Mouse (Mus musculus) liver, embryonic 14.5 days (tissue): Measurements from ENCODE around the gene Ank2. TPM values are rescaled to one million over a fixed set of nuclear protein-coding genes. Genes with fewer than 3 reads are reported as not detected.
"Not testable (repeated sequence)": the region's sequence is repeated elsewhere in the genome, so short reads cannot be mapped to it uniquely, and the experiment has no call there.

Source experiments
- ATAC-seq: fragments of 200-750 bp; cut with Nextera tagmentation; 2 replicates; pipeline ENCODE4 v1.8.0; 2017; ENCODE audit warnings: moderate number of reproducible peaks, mild to moderate bottlenecking, moderate library complexity; ENCODE audit not compliant: insufficient read depth
- DNase-seq, 3 experiments: peaks; one replicate each; pipeline ENCODE4 v3.0.0-alpha.2; 2012 to 2013; ENCODE audit warnings: low read depth in 3 of 3, low spot score in 3 of 3
- H3K27ac ChIP-seq: fragments of 300-500 bp; sonication (generic); 2 replicates; pipeline ENCODE4 v1.5.1; 2014; ENCODE audit warnings: moderate library complexity, mild to moderate bottlenecking, control low read depth, inconsistent platforms
- H3K27me3 ChIP-seq: fragments of 300-500 bp; sonication (generic); 2 replicates; pipeline ENCODE4 v1.6.1; 2014; ENCODE audit warnings: mild to moderate bottlenecking, low read length, moderate library complexity; ENCODE audit not compliant: control insufficient read depth, insufficient read depth
- H3K36me3 ChIP-seq: fragments of 300-500 bp; sonication (generic); replicated peaks from 2 replicates; pipeline ENCODE4 v1.6.1; 2014; ENCODE audit warnings: low read depth; ENCODE audit not compliant: control insufficient read depth, insufficient read depth
- H3K4me1 ChIP-seq, 2 experiments: fragments of 200-500 bp in 1 of 2; fragments of 300-500 bp in 1 of 2; sonication (generic) in 1 of 2; replicated peaks; 2 replicates each; pipeline ENCODE4 v1.6.1; 2012 to 2014; ENCODE audit warnings: antibody characterized with exemption in 1 of 2, inconsistent platforms in 1 of 2, low read length in 1 of 2; ENCODE audit not compliant: control insufficient read depth in 2 of 2, insufficient read depth in 2 of 2
- H3K4me2 ChIP-seq: fragments of 300-500 bp; sonication (generic); 2 replicates; pipeline ENCODE4 v1.6.1; 2014; ENCODE audit warnings: low read depth, mild to moderate bottlenecking, control low read depth, moderate library complexity
- H3K4me3 ChIP-seq, 2 experiments: fragments of 200-500 bp in 1 of 2; fragments of 300-500 bp in 1 of 2; sonication (generic) in 1 of 2; 2 replicates each; pipeline ENCODE4 v1.5.1; 2012 to 2014; ENCODE audit warnings: low read depth in 2 of 2, low read length in 2 of 2, mild to moderate bottlenecking in 2 of 2, control low read depth in 1 of 2, inconsistent platforms in 1 of 2, moderate library complexity in 1 of 2; ENCODE audit not compliant: insufficient read depth in 1 of 2
- H3K9ac ChIP-seq: fragments of 300-500 bp; sonication (generic); replicated peaks from 2 replicates; pipeline ENCODE4 v1.6.1; 2014; ENCODE audit warnings: mild to moderate bottlenecking, control low read depth, moderate library complexity
- H3K9me3 ChIP-seq: fragments of 300-500 bp; sonication (generic); 2 replicates; pipeline ENCODE4 v1.6.1; 2016; ENCODE audit warnings: low read length, mixed read lengths; ENCODE audit not compliant: control insufficient read depth
- CTCF ChIP-seq: IDR thresholded peaks from 2 replicates; pipeline ENCODE4 v1.5.1; 2016; ENCODE audit warnings: antibody characterized with exemption, low read depth, control low read depth
- EP300 ChIP-seq: IDR thresholded peaks from 2 replicates; pipeline ENCODE4 v1.6.1; 2016; ENCODE audit warnings: antibody characterized with exemption, low read depth
- WGBS: fragments of 180-500 bp; shearing (Covaris S2); extraction: QIAGEN DNeasy Blood & Tissue Kit; methylation state at CpG from one replicate; pipeline ENCODE4 v1.1.7; 2014; ENCODE audit not compliant: insufficient replicate concordance; 5-methylcytosine and 5-hydroxymethylcytosine counted together
- polyA plus RNA-seq, 2 experiments: library from polyadenylated mRNA; depleted of rRNA in 1 of 2; stranded (reverse) in 1 of 2; unstranded in 1 of 2; fragments of >200 nt; fragmentation: Nextera tagmentation in 1 of 2; extraction: Ambion mirVana in 1 of 2; gene quantifications; 2 replicates each; pipeline versions ENCODE4 v1.2.1 to v1.2.3; 2012 to 2014

Ank2 gene
- polyA plus RNA-seq, 2 experiments, result 4.8 to 5.2 TPM

- no peak overlapping the region for H3K4me3 ChIP-seq
- H3K9me3 ChIP-seq, result no peaks in the 10 kb centered on the region
- H3K4me1 ChIP-seq, result no peaks in the 10 kb centered on the region
- no peak overlapping the region for H3K9ac ChIP-seq
- no peaks in the 10 kb centered on the region for H3K27me3 ChIP-seq
- ATAC-seq (no peak), DNase-seq (no peak)
- TF ChIP-seq EP300 (no peak), CTCF (no peak)
- H3K4me2 ChIP-seq, result no peak overlapping the region
- H3K36me3 ChIP-seq, result no peaks in the 10 kb centered on the region
- H3K27ac ChIP-seq, result no peak overlapping the region
- 75% methylated on average over 7 of the region's 7 CpGs for WGBS
Observed at GRCm38 (mm10) chr3:127487302-127487701, 11.8 kb downstream of the Ank2 start.

GRCm38 (mm10) chr3:127485174-127485573 is 14.0 kb downstream of the Ank2 start:
- TF ChIP-seq CTCF (no peak), EP300 (no peak)
- H3K4me2 ChIP-seq, result no peak overlapping the region
- no peak for DNase-seq
- H3K27ac ChIP-seq, result no peak overlapping the region
- H3K9ac ChIP-seq, result no peak overlapping the region
- ATAC-seq, result no peak
- 68% methylated on average over 10 of the region's 10 CpGs for WGBS
- H3K9me3 ChIP-seq, result no peaks in the 10 kb centered on the region
- H3K27me3 ChIP-seq, result no peaks in the 10 kb centered on the region
- H3K4me1 ChIP-seq, result no peaks in the 10 kb centered on the region
- no peaks in the 10 kb centered on the region for H3K36me3 ChIP-seq
- no peak overlapping the region for H3K4me3 ChIP-seq

DNA sequence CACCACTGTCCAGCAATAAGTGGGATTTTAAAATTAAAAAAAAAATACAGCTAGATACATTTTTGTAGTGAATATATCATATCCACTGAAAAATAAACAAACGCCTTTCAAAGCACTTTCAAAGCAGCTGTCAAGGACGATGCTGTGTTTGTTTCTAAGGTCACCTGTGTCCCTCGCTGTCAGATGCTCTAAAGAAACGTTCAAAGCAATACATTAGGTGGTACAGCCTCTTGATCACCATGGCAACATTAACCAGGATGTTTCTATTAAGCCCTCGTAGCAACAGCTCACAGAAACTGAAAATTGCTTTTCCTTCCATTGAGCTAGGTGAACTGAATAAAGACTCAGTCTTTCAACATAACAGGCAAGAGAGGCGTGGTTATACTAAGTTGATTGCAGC is 17.5 kb downstream of the Ank2 start:
- Histone ChIP-seq H3K36me3 (no peaks in the 10 kb centered on the region), H3K4me1 (no peaks in the 10 kb centered on the region), H3K9me3 (no peaks in the 10 kb centered on the region), H3K9ac (no peak overlapping the region), H3K4me3 (no peak overlapping the region), H3K4me2 (no peak overlapping the region), H3K27me3 (no peaks in the 10 kb centered on the region), H3K27ac (no peak overlapping the region)
- no peak for TF ChIP-seq CTCF
- no peak for TF ChIP-seq EP300
- WGBS, result 62% methylated on average over 6 of the region's 6 CpGs
- ATAC-seq, result no peak
- DNase-seq, result no peak

GRCm38 (mm10) chr3:127480369-127480768 is 18.8 kb downstream of the Ank2 start:
- H3K9ac ChIP-seq, H3K27ac ChIP-seq, H3K4me1 ChIP-seq, H3K36me3 ChIP-seq, H3K4me3 ChIP-seq, H3K4me2 ChIP-seq, ATAC-seq, H3K9me3 ChIP-seq, H3K27me3 ChIP-seq, DNase-seq: not testable (repeated sequence)
- 15% methylated on average over 5 of the region's 5 CpGs for WGBS

DNA sequence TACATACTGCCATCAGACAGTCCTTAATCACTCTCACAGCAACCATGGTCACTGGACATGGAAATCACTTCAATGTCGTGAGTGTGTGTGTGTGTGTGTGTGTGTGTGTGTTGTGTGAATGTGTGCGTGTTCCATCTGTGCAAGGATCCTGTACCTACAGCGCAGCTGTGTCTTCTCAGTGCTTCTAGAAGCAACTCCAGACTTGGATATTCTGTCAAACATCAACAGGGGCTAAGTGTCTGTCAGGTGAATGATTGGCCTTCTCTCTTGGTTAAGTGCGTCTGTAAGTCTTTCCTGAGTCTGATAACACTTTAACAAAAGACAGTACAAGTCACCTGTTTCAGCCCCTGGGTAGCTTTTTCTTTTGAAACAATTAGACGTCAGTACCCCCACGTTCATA is 25.0 kb downstream of the Ank2 start:
- peaks cover 3% of the 10 kb centered on the region in 2 experiments; a peak in 2 of 4 replicates for H3K4me1 ChIP-seq
- no peak for DNase-seq
- WGBS, result 60% methylated on average over 6 of the region's 6 CpGs
- ATAC-seq, result no peak
- H3K4me2 ChIP-seq, result no peak overlapping the region
- TF ChIP-seq CTCF (no peak), EP300 (no peak)
- H3K27me3 ChIP-seq, result no peaks in the 10 kb centered on the region
- H3K36me3 ChIP-seq, result no peaks in the 10 kb centered on the region
- H3K9me3 ChIP-seq, result no peaks in the 10 kb centered on the region
- H3K4me3 ChIP-seq, result no peak overlapping the region
- no peak overlapping the region for H3K27ac ChIP-seq
- H3K9ac ChIP-seq, result no peak overlapping the region
